Mouse (Mus musculus): ENCODE results near the gene Zic4. TPM values are rescaled to one million over a fixed set of nuclear protein-coding genes. Genes with fewer than 3 reads are reported as not detected.
A peak's percentile ranks its signal among the peaks of the same experiment; 100 is the strongest.

Gene Zic4
- not detected in 2 replicates for polyA plus RNA-seq (2015; fragmentation: Nextera tagmentation; extraction: Ambion mirVana)

GRCm38 (mm10) chr9:91361856-91362601 is at the start of gene Zic4:
Zic4 (plus strand) TSS chr9:91362413.
- no peak for DNase-seq (ENCODE audit: low spot score)
- WGBS: 2% methylated on average over 44 of the region's 45 CpGs

GRCm38 (mm10) chr9:91347591-91347990 is 14.6 kb upstream of the Zic4 start:
- Histone ChIP-seq H3K4me2 (replicated peaks; ENCODE audit: low read depth, low read length) (no peak overlapping the region), H3K4me3 (ENCODE audit: low read depth, low read length) (no peak overlapping the region), H3K9ac (replicated peaks; ENCODE audit: low read depth) (no peak overlapping the region), H3K4me1 (ENCODE audit: insufficient read depth, low read depth, low read length) (no peaks in the 10 kb centered on the region), H3K27ac (ENCODE audit: low read length) (no peak overlapping the region), H3K9me3 (ENCODE audit: low read length) (no peaks in the 10 kb centered on the region), H3K36me3 (ENCODE audit: insufficient read depth, low read length) (no peaks in the 10 kb centered on the region), H3K27me3 (replicated peaks; ENCODE audit: insufficient read depth, low read length) (peaks cover 18% of the 10 kb centered on the region)
- DNase-seq (ENCODE audit: low spot score) (no peak), ATAC-seq (no peak)
- TF ChIP-seq EP300 (IDR thresholded peaks at IDR 0.05): no peak
- WGBS: 60% methylated on average over 2 of the region's 2 CpGs

More at GRCm38 (mm10) chr9:91361856-91362601, at the start of gene Zic4:
- Histone ChIP-seq H3K9me3 (ENCODE audit: low read length) (no peaks in the 10 kb centered on the region), H3K4me3 (ENCODE audit: low read depth, low read length) (peak within 1 kb of the TSS; percentile 45), H3K27me3 (replicated peaks; ENCODE audit: insufficient read depth, low read length) (peaks cover 78% of the 10 kb centered on the region), H3K4me1 (ENCODE audit: insufficient read depth, low read depth, low read length) (0 out of 2 replicates have a peak, but pooled peaks cover 3% of the 10 kb centered on the region), H3K36me3 (ENCODE audit: insufficient read depth, low read length) (no peaks in the 10 kb centered on the region), H3K27ac (ENCODE audit: low read length) (no peak within 1 kb of the TSS), H3K9ac (replicated peaks; ENCODE audit: low read depth) (no peak within 1 kb of the TSS), H3K4me2 (replicated peaks; ENCODE audit: low read depth, low read length) (peak within 1 kb of the TSS; percentile 61)
- no peak for TF ChIP-seq EP300 (IDR thresholded peaks at IDR 0.05)
- TF ChIP-seq CTCF (IDR thresholded peaks at IDR 0.05): no peak
- peak; percentile 33 for ATAC-seq

GRCm38 (mm10) chr9:91348746-91349145 is 13.5 kb upstream of the Zic4 start:
- H3K36me3 ChIP-seq (ENCODE audit: insufficient read depth, low read length): no peaks in the 10 kb centered on the region
- no peak overlapping the region for H3K27ac ChIP-seq (ENCODE audit: low read length)
- WGBS: 27% methylated on average over 1 of the region's 1 CpGs
- no peak overlapping the region for H3K9ac ChIP-seq (replicated peaks; ENCODE audit: low read depth)
- H3K4me3 ChIP-seq (ENCODE audit: low read depth, low read length): no peak overlapping the region
- peaks cover 21% of the 10 kb centered on the region for H3K27me3 ChIP-seq (replicated peaks; ENCODE audit: insufficient read depth, low read length)
- H3K4me2 ChIP-seq (replicated peaks; ENCODE audit: low read depth, low read length): no peak overlapping the region
- H3K9me3 ChIP-seq (ENCODE audit: low read length): no peaks in the 10 kb centered on the region
- no peak for TF ChIP-seq CTCF (IDR thresholded peaks at IDR 0.05)
- no peak for TF ChIP-seq EP300 (IDR thresholded peaks at IDR 0.05)
- H3K4me1 ChIP-seq (ENCODE audit: insufficient read depth, low read depth, low read length): no peaks in the 10 kb centered on the region
- no peak for DNase-seq (ENCODE audit: low spot score)
- no peak for ATAC-seq

- Histone ChIP-seq H3K9me3 (ENCODE audit: low read length) (no peaks in the 10 kb centered on the region), H3K4me2 (replicated peaks; ENCODE audit: low read depth, low read length) (no peak overlapping the region), H3K4me3 (ENCODE audit: low read depth, low read length) (no peak overlapping the region), H3K27me3 (replicated peaks; ENCODE audit: insufficient read depth, low read length) (peaks cover 37% of the 10 kb centered on the region), H3K27ac (ENCODE audit: low read length) (no peak overlapping the region), H3K9ac (replicated peaks; ENCODE audit: low read depth) (no peak overlapping the region), H3K4me1 (ENCODE audit: insufficient read depth, low read depth, low read length) (no peaks in the 10 kb centered on the region), H3K36me3 (ENCODE audit: insufficient read depth, low read length) (no peaks in the 10 kb centered on the region)
- DNase-seq (ENCODE audit: low spot score) (no peak), ATAC-seq (no peak)
- TF ChIP-seq CTCF (IDR thresholded peaks at IDR 0.05): no peak
- no peak for TF ChIP-seq EP300 (IDR thresholded peaks at IDR 0.05)
- 3% methylated on average over 16 of the region's 16 CpGs for WGBS
Measured at GRCm38 (mm10) chr9:91350211-91350791, 11.9 kb upstream of the Zic4 start.

- DNase-seq (ENCODE audit: low spot score) (no peak), ATAC-seq (no peak)
- Histone ChIP-seq H3K27ac (ENCODE audit: low read length) (no peak overlapping the region), H3K4me2 (replicated peaks; ENCODE audit: low read depth, low read length) (no peak overlapping the region), H3K4me1 (ENCODE audit: insufficient read depth, low read depth, low read length) (no peaks in the 10 kb centered on the region), H3K27me3 (replicated peaks; ENCODE audit: insufficient read depth, low read length) (peaks cover 42% of the 10 kb centered on the region), H3K9me3 (ENCODE audit: low read length) (no peaks in the 10 kb centered on the region), H3K9ac (replicated peaks; ENCODE audit: low read depth) (no peak overlapping the region), H3K4me3 (ENCODE audit: low read depth, low read length) (no peak overlapping the region), H3K36me3 (ENCODE audit: insufficient read depth, low read length) (no peaks in the 10 kb centered on the region)
- WGBS: 3% methylated on average over 14 of the region's 14 CpGs
- no peak for TF ChIP-seq EP300 (IDR thresholded peaks at IDR 0.05)
- no peak for TF ChIP-seq CTCF (IDR thresholded peaks at IDR 0.05)
Measured at GRCm38 (mm10) chr9:91350861-91351291, 11.3 kb upstream of the Zic4 start.

- 5% methylated on average over 5 of the region's 5 CpGs for WGBS
- TF ChIP-seq EP300 (IDR thresholded peaks at IDR 0.05): no peak
- no peak for TF ChIP-seq CTCF (IDR thresholded peaks at IDR 0.05)
- H3K36me3 ChIP-seq (ENCODE audit: insufficient read depth, low read length): no peaks in the 10 kb centered on the region
- H3K27me3 ChIP-seq (replicated peaks; ENCODE audit: insufficient read depth, low read length): peaks cover 47% of the 10 kb centered on the region
- no peak overlapping the region for H3K4me2 ChIP-seq (replicated peaks; ENCODE audit: low read depth, low read length)
- no peak for ATAC-seq
- H3K9ac ChIP-seq (replicated peaks; ENCODE audit: low read depth): no peak overlapping the region
- H3K4me3 ChIP-seq (ENCODE audit: low read depth, low read length): no peak overlapping the region
- DNase-seq (ENCODE audit: low spot score): no peak
- no peak overlapping the region for H3K27ac ChIP-seq (ENCODE audit: low read length)
- no peaks in the 10 kb centered on the region for H3K4me1 ChIP-seq (ENCODE audit: insufficient read depth, low read depth, low read length)
- H3K9me3 ChIP-seq (ENCODE audit: low read length): no peaks in the 10 kb centered on the region
Measured at GRCm38 (mm10) chr9:91351361-91351760, 10.9 kb upstream of the Zic4 start.
